Mouse (Mus musculus): ENCODE results near the gene Ormdl2.
"Not testable (repeated sequence)": the region's sequence is repeated elsewhere in the genome, so short reads cannot be mapped to it uniquely, and the experiment has no call there.

Gene Ormdl2

GRCm38 (mm10) chr10:128821358-128822056, at the start of gene Ormdl2:
Ormdl2 (minus strand) TSS chr10:128821645.
- peak; percentile 93 to 95 for DNase-seq (ENCODE audit: low spot score in 2 of 2)

DNA sequence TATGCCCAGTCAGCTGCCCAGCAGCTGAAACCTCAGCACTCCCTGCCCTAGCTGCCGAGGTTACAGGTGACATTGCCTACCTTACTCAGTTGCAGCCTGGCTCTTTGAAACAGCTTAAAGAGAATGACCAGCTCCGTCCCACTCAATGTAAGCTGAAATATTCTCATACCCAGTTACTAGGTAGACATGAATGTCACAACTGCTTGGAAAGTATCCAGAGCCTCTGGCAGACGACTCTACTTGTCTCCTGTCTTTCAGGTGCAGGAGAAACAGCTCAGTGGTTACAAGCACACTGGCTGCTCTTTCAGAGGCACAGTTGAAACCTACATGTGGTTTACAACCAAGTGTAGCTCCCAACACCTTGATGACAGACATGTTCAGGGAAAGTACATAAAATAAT, 48.9 kb upstream of the Ormdl2 start:
- no peak for DNase-seq (ENCODE audit: low spot score in 2 of 2)

DNA sequence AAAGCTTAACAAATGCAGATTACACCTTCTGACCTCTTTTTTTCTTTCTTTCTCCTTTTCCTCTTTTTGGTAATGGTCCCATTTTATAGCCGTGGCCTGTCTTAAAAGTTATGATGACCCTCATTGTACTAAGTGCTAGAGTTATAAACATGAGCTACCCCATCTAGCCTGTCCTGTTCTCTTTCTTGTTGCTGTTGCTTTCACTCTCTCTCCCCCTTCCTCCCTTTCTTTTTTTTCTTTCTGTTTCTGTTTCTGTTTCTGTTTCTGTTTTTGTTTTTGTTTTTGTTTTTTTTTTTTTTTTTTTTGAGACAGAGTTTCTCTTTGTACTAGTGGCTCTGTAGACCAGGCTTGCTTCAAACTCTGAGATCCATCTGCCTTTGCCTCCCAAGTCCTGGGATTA, 45.1 kb upstream of the Ormdl2 start:
- DNase-seq (ENCODE audit: low spot score in 2 of 2), result no peak

DNA sequence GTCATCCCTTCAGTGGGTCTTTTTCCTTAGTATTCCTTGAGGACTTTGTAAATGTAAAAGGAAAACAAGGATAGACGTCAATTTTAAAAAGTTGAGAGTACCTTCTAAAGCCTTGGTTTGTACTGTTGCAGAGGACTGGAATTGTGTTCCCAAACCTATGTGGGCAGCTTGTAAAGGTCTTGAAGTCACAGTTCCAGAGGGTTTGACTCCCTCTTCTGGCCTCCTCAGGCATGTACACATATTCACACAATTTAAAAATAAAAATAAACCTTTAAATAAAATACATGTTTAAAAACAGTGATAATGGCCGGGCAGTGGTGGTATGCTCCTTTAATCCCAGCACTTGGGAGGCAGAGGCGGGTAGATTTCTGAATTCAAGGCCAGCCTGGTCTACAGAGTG, 44.6 kb upstream of the Ormdl2 start:
- DNase-seq (ENCODE audit: low spot score in 2 of 2), result no peak

DNA sequence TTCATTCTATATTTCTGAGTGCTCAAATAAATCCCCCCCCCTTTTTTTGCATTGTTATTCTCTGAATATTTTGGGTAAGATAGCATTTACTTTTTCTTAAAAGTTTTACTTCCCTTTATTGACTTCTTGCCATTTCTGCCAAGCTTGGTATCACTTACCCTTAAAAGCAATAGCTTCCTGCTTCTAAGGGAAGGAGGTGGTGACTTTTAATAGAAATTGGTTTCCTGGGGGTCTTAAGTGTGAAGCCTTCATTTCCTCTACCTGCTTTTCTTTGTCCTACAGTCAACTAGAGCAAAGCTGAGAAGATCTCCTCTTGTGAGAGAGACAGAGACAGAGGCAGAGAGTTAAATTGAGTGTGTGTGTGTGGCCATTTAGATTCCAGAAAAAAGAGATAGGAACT, 39.7 kb upstream of the Ormdl2 start:
- no peak for DNase-seq (ENCODE audit: low spot score in 2 of 2)

- DNase-seq (ENCODE audit: low spot score in 2 of 2), result no peak
These were observed 28.9 kb upstream of the Ormdl2 start for GRCm38 (mm10) chr10:128850339-128850738.

DNA sequence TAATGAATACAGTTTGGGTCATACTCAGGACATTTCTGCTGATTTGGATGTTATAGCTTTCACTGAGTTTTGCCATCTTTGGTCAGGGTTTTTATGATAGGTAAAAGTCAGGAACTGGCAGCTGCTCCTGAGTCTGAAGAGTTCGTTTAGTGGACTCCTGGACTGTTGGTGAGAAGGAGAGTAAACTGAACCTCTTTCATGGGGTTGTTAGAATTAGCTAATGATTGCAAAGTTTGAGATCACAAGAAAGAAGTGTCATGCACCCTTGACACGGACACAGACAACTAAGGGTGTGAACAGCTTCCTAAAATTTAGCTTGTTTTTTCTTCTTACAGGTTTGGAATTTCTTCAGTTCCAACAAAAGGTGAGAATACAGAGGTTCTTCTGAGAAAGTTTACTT, 27.0 kb upstream of the Ormdl2 start:
- DNase-seq (ENCODE audit: low spot score in 2 of 2), result no peak

GRCm38 (mm10) chr10:128846664-128847063, 25.2 kb upstream of the Ormdl2 start:
- DNase-seq (ENCODE audit: low spot score in 2 of 2), result no peak

DNA sequence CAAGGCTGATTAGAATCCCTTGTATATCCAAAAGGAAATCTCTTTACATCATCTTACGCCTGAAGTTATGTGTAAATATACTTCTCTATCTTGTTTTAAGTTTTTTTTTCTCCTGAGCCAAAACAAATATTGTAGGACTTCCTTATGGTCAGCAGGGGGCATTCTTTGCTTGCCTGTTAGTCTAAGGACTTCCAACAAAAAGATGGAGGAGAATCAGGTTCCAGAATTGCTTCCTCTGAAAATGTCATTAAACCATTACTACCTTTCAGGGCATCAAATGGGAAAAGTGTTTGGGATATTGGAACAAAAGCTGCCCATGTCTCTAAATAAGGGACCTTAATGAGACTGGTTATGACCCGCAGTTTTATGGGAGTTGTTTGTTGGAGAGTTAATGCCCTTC, 24.1 kb upstream of the Ormdl2 start:
- DNase-seq (ENCODE audit: low spot score in 2 of 2), result no peak

GRCm38 (mm10) chr10:128843260-128843659, 21.8 kb upstream of the Ormdl2 start:
- no peak for DNase-seq (ENCODE audit: low spot score in 2 of 2)

GRCm38 (mm10) chr10:128840612-128841011, 19.2 kb upstream of the Ormdl2 start:
- no peak for DNase-seq (ENCODE audit: low spot score in 2 of 2)

GRCm38 (mm10) chr10:128839434-128839833, 18.0 kb upstream of the Ormdl2 start:
- DNase-seq (ENCODE audit: low spot score in 2 of 2), result no peak

DNA sequence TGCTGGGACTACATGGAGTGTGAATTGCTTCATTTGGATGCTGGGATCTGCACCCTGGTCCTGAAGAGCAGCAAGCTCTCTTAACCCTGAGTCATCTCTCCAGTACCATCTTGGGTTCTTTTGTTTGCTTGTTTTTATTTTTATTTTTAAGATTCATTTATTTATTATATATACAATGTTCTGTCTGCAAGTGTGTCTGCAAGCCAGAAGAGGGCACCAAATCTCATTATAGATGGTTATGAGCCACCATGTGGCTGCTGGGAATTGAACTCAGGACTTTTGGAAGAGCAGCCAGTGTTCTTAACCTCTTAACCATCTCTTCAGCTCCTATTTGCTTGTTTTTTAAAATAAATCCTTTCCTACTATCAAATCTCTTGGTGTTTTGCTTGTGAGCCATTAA, 16.0 kb upstream of the Ormdl2 start:
- DNase-seq (ENCODE audit: low spot score in 2 of 2), result no peak

- no peak for DNase-seq (ENCODE audit: low spot score in 2 of 2)
These were observed 2.4 kb upstream of the Ormdl2 start for GRCm38 (mm10) chr10:128823821-128824220.

- DNase-seq (ENCODE audit: low spot score in 2 of 2), result not testable (repeated sequence)
These were observed 1.6 kb upstream of the Ormdl2 start for GRCm38 (mm10) chr10:128823087-128823486.

- no peak for DNase-seq (ENCODE audit: low spot score in 2 of 2)
These were observed 690 bp upstream of the Ormdl2 start for GRCm38 (mm10) chr10:128822135-128822534.

DNA sequence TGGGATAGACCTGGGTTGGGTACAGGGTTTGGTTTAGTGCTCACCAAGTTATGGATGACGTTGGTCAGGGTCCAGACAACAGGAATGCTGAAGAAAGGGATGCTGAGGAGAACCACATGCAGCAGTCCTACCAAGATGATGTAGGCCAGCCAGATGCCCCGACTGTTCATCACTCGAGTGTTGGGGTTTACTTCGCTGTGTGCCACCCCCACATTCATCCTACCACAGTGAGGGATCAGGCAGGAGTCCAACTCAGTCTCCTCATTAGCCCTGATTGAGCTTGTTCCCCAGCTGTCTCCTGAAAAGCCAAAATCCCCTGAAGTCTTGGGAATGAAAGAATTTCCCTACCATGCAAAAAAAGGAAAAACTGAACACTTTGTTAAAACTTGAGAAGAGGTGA, 1.2 kb downstream of the Ormdl2 start:
- DNase-seq (ENCODE audit: low spot score in 2 of 2), result no peak

DNA sequence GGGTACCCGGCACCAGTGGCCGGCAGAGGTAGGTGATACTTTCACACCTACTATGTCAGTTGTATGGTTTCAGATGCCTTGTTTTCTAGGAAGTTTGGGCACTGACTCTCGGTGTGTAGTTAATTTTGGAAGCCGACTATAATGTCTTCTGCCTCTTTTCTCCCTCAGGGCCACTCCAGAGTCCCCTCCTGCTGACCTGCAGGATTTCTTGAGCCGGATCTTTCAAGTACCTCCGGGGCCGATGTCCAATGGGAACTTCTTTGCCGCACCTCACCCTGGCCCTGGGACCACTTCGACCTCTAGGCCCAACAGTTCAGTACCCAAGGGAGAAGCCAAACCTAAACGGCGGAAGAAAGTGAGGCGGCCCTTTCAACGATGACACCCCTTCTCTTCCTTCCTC, 4.4 kb downstream of the Ormdl2 start, which contains the start of gene Sarnp:
Gene Sarnp (plus strand): TSS at position 301 of the 400 bp plus-strand sequence.
- no peak for DNase-seq (ENCODE audit: low spot score in 2 of 2)

DNA sequence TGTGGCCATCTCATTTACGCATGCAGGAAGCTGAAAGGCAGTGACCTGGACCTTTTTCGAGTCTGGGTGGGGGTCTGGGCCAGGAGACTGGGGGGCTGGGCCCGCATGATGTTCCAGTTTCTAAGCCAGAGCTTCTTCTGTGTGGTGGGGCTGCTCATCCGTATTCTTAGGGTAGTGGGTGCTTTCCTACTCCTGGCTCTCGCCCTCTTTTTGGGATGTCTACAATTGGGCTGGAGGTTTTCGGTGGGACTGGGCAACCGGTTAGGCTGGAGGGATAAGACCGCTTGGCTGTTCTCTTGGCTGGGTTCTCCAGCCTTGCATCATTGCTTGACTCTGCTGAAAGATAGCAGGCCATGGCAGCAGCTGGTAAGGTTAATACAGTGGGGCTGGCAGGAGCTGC, 14.4 kb downstream of the Ormdl2 start:
- no peak for DNase-seq (ENCODE audit: low spot score in 2 of 2)

DNA sequence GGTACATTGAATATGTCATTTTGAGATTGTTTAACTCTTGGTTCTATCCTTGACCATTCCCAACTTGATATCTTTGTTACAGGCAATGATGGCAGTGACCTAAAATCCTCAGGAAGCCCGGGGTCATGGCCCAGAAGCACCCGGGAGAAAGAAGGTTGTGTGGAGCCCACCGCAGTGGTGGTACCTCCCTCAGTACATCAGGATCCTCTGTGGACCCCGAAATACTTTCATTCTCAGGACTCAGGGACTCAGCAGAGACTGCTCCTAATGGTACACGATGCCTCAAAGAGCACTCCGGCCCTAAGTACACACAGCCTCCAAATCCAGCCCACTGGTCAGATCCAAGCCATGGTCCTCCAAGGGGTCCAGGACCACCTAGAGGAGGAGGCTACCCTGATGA, 15.4 kb downstream of the Ormdl2 start:
- no peak for DNase-seq (ENCODE audit: low spot score in 2 of 2)

DNA sequence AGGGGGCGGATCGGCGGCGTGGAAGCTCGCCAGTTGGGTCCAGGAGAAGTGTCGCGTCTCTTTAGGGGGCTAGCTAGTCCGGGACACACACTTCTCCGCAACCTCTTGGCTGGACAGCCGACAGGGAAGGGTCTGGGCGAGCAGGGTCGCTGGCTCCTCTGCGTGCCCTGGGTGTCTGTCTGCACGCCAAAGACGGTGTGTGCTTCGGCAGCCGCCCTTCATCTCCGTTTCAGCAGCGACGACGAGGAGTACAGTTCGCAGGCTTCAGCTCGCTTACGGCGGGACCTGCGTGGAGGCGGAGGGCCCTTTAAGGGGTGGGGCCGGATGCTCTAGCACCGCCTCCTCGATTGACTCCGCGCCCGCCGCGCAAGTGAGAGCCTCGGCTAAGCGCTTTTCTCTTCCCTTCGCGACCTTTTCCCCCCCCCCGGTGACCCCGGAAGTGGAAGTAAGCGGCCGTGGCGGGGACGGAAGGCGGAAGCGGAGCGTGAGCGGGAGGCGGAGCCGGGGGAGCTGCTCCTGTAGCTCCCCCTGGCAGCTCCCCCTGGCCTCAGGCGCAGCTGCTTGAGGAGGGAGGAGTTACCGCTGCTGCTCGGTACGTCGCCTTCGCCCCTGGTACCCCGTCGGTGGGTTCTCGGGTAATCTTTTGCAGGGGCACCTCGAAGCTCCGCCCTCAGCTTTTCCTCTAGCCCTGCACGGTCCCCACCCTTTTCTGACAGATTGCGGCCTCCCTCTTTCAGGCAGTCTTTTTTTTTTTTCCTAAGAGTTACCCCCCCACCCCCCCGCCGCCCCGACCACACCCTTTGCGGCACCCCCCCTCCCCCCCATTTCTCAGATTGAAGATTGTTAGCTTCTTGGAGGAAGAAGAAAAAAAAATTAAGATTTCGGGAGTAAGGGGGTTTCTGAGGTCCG, 16.1 kb downstream of the Ormdl2 start:
- peak; percentile 84 to 91 for DNase-seq (ENCODE audit: low spot score in 2 of 2)

- peak in 1 of 2 experiments; percentile 52 for DNase-seq (ENCODE audit: low spot score in 2 of 2)
These were observed 17.0 kb downstream of the Ormdl2 start, which contains the start of gene Tmem198b for GRCm38 (mm10) chr10:128804271-128805091. Tmem198b (minus strand) TSS chr10:128804370.
